Mouse (Mus musculus) urinary bladder, adult 2 months (tissue): ENCODE measurements around the gene Cckbr. TPM values are rescaled to one million over a fixed set of nuclear protein-coding genes. Genes with fewer than 3 reads are reported as not detected.

Experiments used
- DNase-seq: peaks from one replicate; pipeline ENCODE4 v3.0.0; 2022; ENCODE audit warnings: low spot score
- polyA plus RNA-seq: library from polyadenylated mRNA; depleted of rRNA; stranded (reverse); fragments of >200 nt; gene quantifications from 2 replicates; pipeline ENCODE4 v1.2.3, GENCODE M21; 2012; rRNA removed

The Cckbr gene
- polyA plus RNA-seq: not detected in 2 replicates

DNA sequence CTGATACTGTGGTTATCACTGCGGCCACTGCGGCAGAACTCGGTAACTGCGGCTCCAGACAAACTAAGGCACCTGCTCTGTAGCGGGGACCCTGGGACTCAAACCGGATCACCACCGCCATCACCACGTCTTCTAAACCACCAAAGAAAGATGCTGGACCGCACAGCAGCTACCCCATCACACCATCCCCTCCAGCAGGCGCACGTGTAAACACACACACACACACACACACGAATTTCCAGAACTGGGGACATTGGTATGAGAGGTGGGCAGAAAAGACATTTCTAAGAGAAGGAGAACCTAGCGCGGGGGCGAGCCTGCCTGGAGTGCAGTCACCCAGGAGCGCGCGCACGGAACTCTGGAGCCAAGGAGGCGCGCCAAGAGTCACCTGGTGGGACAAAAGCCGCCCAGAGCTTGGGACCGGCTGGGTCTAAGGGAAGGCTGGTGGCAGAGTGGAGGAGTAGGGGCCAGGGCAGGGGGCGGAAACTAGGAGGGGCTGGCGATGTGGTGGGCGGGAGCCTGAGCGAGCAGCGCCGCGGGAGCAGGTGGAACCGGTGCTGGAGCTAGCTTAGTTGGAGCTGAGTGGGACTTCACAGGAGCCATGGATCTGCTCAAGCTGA lies at the start of gene Cckbr:
TSS of gene Cckbr (plus strand) at position 308 of the 620 bp plus-strand sequence.
- DNase-seq: no peak

DNA sequence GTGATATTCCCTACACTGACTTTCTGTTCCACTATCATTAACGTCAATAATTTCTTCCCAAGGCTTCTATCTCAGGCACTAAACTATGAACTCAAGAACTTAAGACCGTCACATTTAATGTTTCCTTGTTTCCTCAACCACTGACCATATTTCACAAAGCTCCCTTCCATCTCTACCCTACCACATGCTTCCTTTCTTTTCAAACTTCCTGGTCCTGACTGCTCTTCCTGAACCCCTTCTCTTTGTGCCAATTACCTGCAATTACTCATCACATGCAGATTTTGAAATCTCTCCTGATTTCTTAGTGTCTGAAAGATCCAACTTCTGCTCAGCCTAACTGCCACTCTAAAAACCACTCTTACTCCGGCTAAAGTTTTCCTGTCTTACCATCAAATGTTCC lies 45.2 kb upstream of the Cckbr start:
- DNase-seq: no peak

DNA sequence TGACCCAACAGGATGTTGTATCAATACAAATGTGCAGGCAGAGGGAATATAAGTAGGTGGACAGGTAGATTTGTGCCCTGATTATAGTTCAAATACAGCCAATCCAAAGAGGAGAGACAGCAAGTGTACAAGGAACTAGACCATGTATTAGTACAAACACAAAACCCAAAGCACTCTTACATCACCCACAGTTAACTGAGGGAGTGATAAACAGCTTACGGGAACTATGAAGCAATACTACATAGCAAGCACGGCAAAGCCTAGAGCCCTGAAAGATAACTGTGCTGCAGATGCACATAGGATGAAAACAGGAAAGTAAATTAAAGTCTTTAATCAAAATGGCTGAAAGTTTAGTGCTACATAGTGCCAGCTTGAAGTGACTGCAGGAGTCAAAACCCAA lies 37.8 kb upstream of the Cckbr start:
- DNase-seq: no peak

DNA sequence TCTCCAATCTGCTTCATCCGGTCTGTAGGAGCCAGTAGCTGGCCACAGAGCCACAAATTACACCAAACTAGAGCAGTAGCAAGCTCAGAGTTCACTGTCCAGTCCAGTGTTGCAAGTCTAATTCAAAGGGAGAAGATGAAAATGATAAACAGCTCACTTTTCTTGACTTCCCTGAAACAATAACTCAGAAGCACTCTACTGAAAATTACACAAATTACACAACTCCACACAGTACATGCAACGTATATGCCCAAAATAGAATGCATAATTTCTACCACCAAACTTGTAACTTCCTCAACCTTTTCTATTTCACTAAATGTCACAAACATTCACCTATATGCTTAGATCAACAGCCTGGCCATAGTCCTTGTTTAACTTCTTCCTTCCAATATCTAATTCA lies 35.3 kb upstream of the Cckbr start:
- DNase-seq: no peak

DNA sequence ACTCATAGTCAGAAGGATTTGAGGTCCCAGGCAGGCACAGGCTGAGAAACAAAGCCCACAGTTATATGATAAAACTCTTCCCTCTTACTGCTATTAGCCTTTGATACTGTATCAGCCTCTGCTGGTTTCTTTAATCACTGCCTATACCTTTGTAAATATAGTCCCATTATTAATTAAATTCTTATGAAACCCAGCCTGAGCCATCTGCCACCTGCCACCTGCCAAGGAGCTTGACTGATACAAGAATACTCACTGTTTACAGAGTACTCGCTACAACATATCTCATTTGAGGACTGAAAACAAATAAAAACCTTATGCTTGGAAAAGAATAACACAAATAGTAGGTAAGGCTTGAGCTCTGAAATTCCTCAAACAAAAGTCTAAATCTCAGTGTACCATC lies 30.9 kb upstream of the Cckbr start:
- no peak for DNase-seq

DNA sequence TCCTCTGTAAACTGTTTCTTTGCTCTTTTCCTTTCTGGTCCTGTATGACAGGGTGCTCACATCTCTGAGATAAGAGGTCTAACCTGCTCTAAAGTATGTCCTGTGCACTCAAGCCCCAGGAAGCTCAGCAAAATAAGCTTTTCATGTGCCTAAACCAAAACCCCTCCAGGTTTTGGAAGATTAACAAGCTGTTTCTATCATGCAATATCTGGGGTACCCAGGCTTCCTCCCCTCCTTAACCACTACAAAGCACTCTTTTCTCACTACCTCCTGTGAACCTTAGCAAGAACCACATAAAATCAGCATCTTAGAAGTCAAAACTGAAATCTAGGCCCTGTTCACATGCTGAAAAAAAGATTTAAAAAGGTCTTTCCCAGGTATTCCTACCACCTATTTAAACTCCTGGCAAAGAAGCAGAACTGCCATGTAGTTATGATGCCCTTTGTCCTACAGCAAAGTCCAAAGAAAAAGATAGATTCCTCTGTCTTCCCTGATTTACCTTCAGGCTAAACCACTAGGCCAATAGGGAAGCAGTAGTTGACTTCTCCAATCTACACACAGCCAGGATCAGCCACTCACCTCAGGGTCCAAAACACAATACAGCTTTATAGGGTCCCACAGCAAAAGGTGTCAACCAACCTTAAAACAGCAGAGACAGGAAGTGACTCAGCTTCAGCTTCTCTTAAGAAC lies 30.3 kb upstream of the Cckbr start:
- no peak for DNase-seq

DNA sequence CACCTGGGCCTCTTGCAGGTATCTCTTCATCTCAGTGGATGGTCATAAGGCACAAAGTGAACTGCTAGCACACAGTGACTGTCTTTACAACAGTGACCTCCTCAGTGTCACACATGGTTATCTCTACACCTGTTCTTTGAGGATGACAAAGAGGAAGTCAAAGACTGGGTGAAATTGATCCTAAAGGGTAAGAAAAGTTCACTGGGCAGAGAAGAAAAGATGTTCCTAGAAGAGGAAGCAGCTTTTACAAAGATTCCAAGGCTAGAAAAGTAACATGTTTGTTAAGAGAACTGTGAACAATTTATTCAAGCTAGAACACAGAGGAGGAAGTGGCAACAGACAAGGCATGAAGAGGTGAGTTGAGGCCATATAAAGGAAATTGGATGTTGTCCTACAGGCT lies 29.4 kb upstream of the Cckbr start:
- no peak for DNase-seq

DNA sequence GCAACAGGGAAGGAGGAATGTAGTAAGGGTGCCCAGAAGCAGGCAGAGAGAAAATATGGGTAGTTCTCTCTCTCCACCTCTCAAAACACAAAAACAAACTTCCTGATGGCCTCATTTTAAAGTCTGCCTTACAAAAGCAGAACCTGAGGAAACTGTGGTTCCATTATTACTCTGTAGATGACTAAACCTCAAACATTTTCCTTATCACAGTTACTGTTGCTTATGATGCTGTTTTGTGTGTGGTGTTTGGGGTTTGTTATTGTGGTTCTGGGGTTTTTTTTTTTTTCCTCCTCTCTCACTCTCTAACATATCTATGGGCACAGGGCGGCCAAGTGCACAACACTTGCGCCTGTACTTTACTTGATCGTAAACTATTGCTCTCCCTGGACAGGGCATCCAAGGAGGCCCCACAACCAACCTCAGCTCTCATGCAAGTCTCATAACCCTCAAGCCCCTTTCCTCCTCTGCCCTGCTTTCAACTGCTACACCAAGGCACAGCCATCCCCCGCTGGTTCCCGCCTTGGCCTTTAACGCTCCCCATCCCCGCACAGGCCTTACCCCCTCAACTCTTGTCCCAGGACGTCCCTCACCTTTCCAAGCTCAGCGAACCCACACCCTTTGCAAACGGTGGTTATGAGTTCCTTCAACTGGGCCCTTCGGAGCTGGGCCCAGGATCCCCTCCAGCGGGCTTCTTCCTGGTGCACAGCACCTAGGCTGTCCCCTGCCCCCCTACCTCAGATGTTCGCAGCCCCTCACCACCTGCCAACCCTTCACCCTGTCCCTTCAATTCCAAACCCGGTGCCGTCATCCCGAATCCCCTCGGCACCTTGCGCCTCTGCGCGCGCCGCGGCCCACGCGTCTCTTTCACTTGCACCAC lies 26.2 kb upstream of the Cckbr start:
- DNase-seq: no peak

DNA sequence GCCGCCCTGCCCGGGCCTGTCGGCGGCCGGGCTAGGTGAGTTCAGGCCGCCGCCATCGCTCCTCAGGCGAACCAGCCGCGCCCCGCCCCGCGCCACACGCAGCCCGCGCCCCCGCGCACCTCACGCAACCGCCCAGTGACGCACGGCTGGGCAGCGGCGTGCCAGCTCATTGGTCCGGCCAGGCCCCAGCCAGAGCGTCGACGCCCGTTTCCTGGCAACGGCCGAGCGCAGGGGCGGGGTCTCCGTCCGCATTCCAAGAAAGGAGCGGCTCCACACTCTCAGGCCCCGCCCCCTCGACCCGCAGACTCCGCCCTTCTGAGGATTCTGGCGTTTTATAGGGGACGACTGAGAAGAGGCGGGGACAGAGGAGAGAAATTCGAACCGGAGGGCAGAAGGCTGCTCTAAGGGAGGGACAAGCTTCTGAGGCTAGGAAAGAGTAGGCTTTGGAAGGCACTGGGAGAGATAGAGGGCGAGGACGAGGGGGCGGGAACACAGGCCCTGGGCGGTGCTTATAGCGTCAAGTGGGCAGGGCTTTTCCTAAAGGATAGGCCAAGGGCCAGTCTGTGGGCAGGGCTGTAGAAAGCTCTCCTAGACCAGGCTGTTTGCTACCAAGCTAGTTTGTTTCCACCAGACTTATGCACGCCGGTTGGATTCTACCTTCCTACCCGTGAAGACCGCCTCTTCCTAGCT lies 25.5 kb upstream of the Cckbr start, which contains the start of gene Fam160a2:
TSS of gene Fam160a2 (minus strand) at position 120 of the 690 bp plus-strand sequence.
- DNase-seq: peak; percentile 93

DNA sequence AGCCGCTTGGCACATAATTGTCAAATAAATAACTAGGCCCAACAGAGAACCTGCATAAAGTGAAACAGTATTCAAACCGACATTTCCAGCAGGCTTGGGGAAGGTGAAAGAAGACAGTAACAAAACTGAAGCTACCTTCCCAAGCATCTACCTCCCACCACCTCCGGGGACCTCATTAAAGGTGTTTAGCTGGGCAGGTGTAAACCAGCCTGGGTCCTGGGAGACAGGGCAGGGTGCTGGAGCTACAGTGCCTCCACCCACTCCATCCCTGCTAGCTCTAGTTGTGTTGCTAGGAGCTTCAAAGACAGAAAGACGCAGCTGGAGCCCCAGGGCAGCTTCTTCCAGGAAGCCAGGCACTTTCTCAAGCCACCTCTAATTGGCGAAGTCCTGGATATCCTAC lies 21.3 kb upstream of the Cckbr start, which contains the start of gene Cnga4:
TSS of gene Cnga4 (plus strand) at position 301 of the 400 bp plus-strand sequence.
- no peak for DNase-seq

DNA sequence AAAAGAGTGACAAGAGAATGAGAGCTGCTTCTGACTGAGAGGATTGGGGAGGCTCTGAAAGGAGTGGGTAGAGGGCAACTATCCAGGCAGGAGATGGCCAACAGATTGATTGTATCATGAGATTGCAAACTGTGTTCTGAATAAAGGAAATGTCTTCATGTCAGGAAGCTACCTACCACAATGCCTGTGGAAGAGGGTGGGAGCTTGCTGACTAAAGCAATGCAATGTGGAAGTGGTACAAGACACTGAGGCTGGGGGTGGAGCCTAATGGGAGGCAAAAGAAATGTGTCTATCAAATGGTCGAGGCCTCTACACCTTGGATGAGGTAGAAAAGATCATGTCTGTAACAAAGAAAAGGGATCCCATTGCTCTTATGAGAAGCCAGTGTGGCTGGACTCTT lies 19.2 kb upstream of the Cckbr start:
- DNase-seq: no peak

DNA sequence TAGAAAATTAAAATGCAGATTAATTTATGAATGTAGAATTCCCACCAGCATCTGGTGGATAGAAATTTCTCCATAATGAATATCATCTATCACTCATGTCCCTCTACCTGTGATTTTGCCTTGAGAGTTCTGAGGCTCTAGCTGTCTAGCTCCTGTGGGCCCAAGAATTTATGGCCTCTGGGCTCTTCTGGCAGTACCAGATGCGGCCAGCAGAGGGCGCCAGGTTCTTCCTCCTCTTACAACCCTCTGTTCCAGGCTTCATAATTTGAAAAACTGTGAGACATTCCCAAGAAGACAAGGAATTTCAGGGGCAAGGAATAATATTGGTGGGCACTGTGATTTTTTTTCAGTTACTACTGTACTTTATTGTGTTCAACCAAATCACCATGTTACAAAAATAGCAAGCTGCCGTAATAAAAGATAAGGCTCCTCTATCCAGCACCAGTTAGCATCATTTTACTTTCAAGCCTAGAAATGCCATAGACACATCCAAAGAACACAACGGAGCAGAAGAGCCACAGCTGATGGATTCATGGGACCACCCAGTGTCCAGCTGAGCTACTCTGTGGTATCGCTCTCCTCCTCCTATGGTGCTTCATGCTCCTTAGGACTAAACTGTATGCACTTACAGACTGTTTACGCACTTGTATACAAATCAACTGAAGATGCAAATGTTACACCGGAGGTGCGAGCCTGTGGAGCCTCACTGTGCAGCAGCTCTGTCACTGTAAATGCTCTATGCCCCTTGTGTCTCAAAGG lies 13.5 kb upstream of the Cckbr start:
- DNase-seq: peak; percentile 70

DNA sequence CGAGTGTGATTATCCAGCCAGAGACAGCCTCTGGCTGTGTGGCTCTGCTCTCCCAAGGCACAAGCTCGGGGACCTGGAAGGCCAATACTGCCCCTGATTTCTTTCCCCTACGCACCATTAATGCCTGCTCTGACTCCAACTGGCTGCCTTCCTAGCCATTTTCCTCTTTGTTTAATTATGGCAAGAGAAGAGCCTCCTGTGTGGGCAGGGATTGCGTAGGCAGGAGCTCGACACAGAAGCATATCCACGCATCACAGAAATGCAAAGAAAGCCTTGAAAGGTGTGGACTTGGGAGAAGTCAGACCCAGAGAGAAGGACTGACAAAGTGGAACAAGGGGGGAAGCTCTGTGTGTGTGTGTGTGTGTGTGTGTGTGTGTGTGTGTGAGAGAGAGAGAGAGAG lies 11.1 kb upstream of the Cckbr start:
- DNase-seq: no peak

DNA sequence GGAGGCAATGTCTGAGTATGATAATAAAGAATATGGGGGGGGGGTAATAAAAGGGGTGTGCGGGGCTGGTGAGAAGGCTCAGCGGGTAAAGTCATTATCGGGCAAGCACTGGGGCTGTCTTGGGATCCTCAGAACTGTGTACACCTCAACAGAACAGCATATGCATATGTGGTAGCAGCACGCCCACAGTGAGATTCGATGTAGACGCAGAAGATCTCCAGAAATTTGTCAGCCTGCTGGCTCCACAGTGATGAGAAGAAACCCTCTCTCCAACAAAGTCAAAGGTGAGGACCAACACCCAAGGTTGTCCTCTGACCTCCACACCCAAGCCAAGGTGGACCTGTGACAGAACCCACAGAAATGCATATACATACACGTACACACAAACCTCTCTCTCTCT lies 9.0 kb upstream of the Cckbr start:
- no peak for DNase-seq

DNA sequence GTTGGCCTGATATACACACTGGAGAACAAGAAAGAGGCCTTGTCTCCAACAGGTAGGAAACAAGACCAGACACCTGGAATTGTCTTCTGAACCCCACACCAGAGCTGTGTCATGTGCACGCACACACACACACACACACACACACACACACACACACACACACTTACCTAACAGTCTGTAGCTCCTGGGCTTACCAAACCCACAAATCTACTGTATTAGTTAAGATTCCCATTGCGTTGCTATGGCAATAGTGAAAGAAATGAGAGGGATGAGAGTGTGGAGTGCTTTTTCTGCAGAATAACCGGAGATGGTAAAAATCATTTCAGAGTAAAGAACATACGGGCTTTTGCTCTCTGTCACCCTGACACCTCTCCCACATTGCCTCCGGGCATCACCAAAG lies 7.4 kb upstream of the Cckbr start:
- no peak for DNase-seq

DNA sequence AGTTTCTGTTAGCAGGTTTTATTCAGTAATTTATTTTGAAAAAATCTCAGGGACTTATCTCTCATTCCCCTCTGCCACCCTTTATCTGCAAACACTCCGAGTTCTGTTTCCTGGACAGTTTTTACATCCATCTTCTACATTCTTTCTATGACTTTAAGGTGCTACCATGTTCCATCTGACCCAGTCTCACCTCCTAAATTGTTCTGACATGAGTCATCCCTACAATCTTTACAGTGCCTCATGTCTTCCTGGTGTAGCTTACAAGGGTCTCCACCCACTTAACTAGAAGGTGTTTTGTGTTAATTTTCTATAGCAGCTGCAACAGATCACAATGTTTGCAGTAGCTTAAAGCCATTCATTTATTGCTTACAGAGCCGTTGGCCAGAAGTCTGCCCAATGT lies 4.6 kb upstream of the Cckbr start:
- no peak for DNase-seq

DNA sequence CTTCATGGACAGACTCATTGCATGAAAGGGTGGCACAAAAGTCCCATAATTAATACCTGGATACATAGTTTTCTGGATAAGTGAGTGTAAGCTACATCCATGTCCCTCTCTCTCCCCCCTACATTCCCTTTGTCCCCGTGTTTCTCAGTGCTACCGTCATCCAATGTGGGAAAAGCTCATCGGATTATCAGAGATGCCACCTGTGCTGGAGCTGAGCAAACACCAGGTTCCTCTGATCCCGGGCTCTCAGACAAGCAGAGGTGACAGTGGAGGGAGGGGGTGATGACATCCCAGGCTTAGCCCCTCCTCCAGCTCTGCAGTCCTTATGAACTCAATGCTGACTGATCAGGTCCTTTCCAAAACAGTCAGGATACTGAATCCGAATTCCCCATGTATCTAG lies 1.2 kb upstream of the Cckbr start:
- no peak for DNase-seq

DNA sequence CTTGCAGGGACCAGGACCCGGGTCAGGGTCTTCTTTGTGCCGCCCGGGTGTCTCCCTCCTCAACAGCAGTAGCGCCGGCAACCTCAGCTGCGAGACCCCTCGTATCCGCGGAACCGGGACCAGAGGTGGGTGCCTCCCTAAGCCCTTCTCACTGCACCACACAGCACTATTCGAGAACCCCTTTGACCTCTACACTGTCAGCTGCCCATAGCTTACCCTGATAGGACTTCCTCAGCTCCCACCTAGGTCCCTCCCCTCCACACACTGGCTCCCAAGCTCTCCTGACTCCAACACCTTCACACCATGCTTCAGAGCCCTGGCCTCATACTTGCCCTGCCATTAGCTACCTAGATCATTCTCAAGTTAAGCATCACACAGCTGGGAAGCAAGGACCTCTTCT lies 520 bp downstream of the Cckbr start:
- DNase-seq: no peak

DNA sequence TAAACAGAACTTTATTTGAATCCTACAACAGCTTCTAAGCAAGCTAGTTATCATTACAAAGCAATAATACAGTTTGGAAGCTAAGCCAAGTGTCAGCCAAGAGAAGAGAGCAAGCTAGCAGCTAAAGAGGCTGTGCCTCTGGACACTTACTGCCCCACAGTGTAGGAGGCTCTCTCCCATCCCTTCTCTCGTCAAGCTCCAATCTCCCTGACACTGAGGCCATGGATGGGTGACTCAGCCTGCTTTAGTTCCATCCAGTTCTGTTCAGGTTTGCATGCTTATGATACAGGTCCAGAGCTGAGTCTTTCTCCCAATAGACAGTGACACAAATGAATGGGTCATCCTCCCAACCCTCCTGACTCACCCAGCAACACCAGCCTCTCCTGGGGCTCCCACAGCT lies 6.5 kb downstream of the Cckbr start:
- no peak for DNase-seq

DNA sequence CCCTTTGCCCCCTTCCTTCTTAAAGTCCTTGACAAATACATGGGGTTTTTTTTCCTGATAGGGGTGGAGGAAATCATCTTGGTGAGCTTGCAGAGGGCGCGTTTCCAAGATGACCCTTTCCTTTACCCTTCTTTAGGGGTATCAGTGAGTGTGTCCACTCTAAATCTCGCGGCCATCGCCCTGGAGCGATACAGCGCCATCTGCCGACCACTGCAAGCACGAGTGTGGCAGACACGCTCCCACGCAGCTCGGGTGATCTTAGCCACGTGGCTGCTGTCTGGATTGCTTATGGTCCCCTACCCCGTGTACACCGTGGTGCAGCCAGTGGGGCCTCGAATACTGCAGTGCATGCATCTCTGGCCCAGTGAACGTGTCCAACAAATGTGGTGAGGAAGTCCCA lies 8.3 kb downstream of the Cckbr start:
- no peak for DNase-seq

DNA sequence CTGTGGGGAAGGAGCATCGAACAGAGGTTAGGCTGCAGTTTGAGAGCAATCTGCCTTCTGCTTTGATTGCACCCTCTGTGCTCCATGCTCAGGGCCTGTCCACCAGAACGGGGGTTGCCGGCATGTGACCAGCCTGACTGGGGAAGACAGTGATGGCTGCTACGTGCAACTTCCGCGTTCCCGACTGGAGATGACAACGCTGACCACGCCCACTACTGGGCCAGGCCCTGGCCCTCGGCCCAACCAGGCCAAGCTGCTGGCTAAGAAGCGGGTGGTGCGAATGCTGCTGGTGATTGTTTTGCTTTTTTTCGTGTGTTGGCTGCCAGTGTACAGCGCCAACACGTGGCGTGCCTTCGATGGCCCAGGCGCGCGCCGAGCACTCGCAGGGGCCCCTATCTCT lies 9.3 kb downstream of the Cckbr start:
- no peak for DNase-seq
